Mouse (Mus musculus) heart, adult 11 months (tissue): ENCODE measurements around the gene Gorasp1.

Experiments used
- DNase-seq: peaks from one replicate; pipeline ENCODE4 v3.0.0; 2022

The Gorasp1 gene

GRCm38 (mm10) chr9:119925120-119925657 is 12.2 kb downstream of the Gorasp1 start:
- no peak for DNase-seq

GRCm38 (mm10) chr9:119923462-119923861 is 13.9 kb downstream of the Gorasp1 start:
- DNase-seq: no peak

GRCm38 (mm10) chr9:119919858-119920257 is 17.5 kb downstream of the Gorasp1 start:
- DNase-seq: no peak

GRCm38 (mm10) chr9:119913087-119913838 is 24.1 kb downstream of the Gorasp1 start:
- DNase-seq: no peak

GRCm38 (mm10) chr9:119909931-119910330 is 27.4 kb downstream of the Gorasp1 start:
- DNase-seq: no peak

GRCm38 (mm10) chr9:119908708-119909107 is 28.7 kb downstream of the Gorasp1 start:
- DNase-seq: no peak

GRCm38 (mm10) chr9:119902410-119903151 is 34.8 kb downstream of the Gorasp1 start:
- DNase-seq: no peak

GRCm38 (mm10) chr9:119899446-119899845 is 37.9 kb downstream of the Gorasp1 start:
- no peak for DNase-seq

- DNase-seq: peak; percentile 96
Observed at GRCm38 (mm10) chr9:119895040-119895721, 42.2 kb downstream of the Gorasp1 start.

GRCm38 (mm10) chr9:119894339-119895009 is 42.9 kb downstream of the Gorasp1 start, which contains the start of gene Wdr48:
Wdr48 (plus strand) TSS chr9:119894878.
- DNase-seq: peak; percentile 100

GRCm38 (mm10) chr9:119893881-119894280 is 43.5 kb downstream of the Gorasp1 start:
- no peak for DNase-seq

- peak; percentile 22 for DNase-seq
Observed at GRCm38 (mm10) chr9:119890692-119891091, 46.7 kb downstream of the Gorasp1 start.

- peak; percentile 88 for DNase-seq
Observed at GRCm38 (mm10) chr9:119889446-119889845, 47.9 kb downstream of the Gorasp1 start.

- peak; percentile 56 for DNase-seq
Observed at GRCm38 (mm10) chr9:119888843-119889246, 48.5 kb downstream of the Gorasp1 start.

GRCm38 (mm10) chr9:119887144-119887901 is 50.0 kb downstream of the Gorasp1 start:
- DNase-seq: peak; percentile 73
